Mouse (Mus musculus) bone marrow, adult 2 months (tissue): ENCODE results near the gene Cmtm8. TPM values are rescaled to one million over a fixed set of nuclear protein-coding genes. Genes with fewer than 3 reads are reported as not detected.

ENCODE experiments used
- H3K27ac ChIP-seq: fragments of 200-500 bp; 2 replicates; pipeline ENCODE4 v1.5.1; 2012; ENCODE audit warnings: low read depth, mild to moderate bottlenecking, control low read depth, inconsistent platforms, low read length; ENCODE audit not compliant: control insufficient read depth, poor library complexity, insufficient read depth
- H3K4me1 ChIP-seq: fragments of 200-500 bp; 2 replicates; pipeline ENCODE4 v1.6.1; 2011; ENCODE audit warnings: low read length; ENCODE audit not compliant: control insufficient read depth, insufficient read depth
- H3K4me3 ChIP-seq: fragments of 200-500 bp; replicated peaks from 2 replicates; pipeline ENCODE3; 2011; ENCODE audit warnings: mild to moderate bottlenecking, low read depth, low read length, control low read depth; ENCODE audit not compliant: control insufficient read depth
- CTCF ChIP-seq: fragments of 200-500 bp; IDR thresholded peaks from 2 replicates; pipeline ENCODE4 v1.5.1; 2011; ENCODE audit warnings: low read length, control low read depth; ENCODE audit not compliant: control insufficient read depth, insufficient read depth
- POLR2A ChIP-seq: fragments of 200-500 bp; IDR thresholded peaks from 2 replicates; pipeline ENCODE4 v1.6.1; 2011; ENCODE audit warnings: low read depth, mild to moderate bottlenecking, control low read depth, low read length, borderline replicate concordance; ENCODE audit not compliant: control insufficient read depth
- WGBS: fragments of 180-500 bp; shearing (Covaris S2); methylation state at CpG from one replicate; pipeline ENCODE4 v1.1.7; 2018; 5-methylcytosine and 5-hydroxymethylcytosine counted together
- polyA plus RNA-seq: library from polyadenylated mRNA; stranded (reverse); fragments of >200 nt; gene quantifications from 2 replicates; pipeline ENCODE4 v1.2.4, GENCODE M21; 2011; ENCODE audit warnings: low replicate concordance; ENCODE audit not compliant: missing spikeins, insufficient read depth, insufficient read length

Gene Cmtm8
- polyA plus RNA-seq, 1 experiment: not detected

DNA sequence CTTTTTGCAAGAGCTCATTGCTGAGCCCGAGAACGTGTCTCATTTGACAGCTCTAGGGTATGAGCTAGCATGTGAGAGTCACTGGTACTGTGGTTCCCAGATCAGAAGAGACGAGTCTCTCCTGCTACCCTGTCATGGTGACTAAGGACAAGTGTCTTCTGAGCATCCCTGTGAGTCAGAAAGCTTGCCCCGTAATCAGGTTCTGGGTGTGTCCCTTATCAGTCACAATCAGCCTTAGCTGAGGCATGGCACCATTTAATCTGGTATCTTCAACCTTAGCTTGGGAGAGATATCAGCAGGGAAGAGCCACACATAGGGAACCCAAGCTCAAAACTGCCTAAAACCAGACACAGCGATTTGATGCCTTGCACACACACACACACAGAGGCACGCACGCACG is 55.3 kb downstream of the Cmtm8 start:
- peaks cover 7% of the 10 kb centered on the region for H3K4me1 ChIP-seq
- 57% methylated on average over 8 of the region's 8 CpGs for WGBS
- TF ChIP-seq CTCF (no peak), POLR2A (no peak)

DNA sequence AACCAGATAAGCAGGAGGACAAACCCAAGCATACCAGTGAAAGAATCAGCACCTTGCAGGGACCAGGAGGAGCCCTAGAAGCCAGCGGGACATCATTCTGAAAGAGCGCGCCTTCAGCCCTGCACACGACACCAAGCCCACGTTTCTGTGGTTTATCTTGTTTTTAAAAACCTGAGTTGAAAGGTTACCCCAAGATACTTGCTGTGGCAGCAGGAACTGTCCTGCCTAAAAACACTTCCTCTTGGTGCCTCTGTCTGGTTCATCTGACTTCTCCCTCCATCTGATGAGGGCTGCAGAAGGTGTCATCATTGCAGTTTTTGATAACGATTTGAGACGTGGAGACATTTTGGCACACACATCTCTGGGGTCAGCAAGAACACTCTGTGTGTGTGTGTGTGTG is 56.2 kb downstream of the Cmtm8 start:
- Histone ChIP-seq H3K4me1 (peaks cover 7% of the 10 kb centered on the region), H3K27ac (peak overlapping the region; percentile 70), H3K4me3 (no peak overlapping the region)
- 7% methylated on average over 7 of the region's 7 CpGs for whole genome bisulfite sequencing
- TF ChIP-seq POLR2A: no peak
- TF ChIP-seq CTCF: no peak

More for the DNA sequence above, 55.3 kb downstream of the Cmtm8 start:
- no peak overlapping the region for H3K4me3 ChIP-seq
- H3K27ac ChIP-seq: no peak overlapping the region

DNA sequence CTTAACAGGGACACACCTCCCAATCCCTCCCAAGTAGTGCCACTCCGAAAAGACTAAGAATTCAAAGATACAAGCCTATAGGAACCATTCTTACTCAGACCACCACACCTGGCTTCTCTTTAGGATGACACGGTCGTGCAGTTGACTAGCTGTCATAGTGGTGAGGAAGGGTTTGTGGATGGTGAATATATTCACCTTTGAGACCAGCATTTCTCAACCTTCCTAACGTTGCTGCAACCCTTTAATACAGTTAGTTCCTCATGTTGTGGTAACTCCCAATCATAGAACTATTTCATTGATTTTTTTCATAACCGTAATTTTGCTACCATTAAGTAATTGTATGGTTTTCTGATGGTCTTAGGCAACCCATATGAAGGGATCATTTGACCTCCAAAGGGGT is 56.8 kb downstream of the Cmtm8 start:
- WGBS: 39% methylated on average over 5 of the region's 5 CpGs
- peak overlapping the region; percentile 46; the same call in 1 of the 2 replicates for H3K27ac ChIP-seq
- peaks cover 7% of the 10 kb centered on the region for H3K4me1 ChIP-seq
- TF ChIP-seq POLR2A: no peak
- TF ChIP-seq CTCF: no peak
- no peak overlapping the region for H3K4me3 ChIP-seq

DNA sequence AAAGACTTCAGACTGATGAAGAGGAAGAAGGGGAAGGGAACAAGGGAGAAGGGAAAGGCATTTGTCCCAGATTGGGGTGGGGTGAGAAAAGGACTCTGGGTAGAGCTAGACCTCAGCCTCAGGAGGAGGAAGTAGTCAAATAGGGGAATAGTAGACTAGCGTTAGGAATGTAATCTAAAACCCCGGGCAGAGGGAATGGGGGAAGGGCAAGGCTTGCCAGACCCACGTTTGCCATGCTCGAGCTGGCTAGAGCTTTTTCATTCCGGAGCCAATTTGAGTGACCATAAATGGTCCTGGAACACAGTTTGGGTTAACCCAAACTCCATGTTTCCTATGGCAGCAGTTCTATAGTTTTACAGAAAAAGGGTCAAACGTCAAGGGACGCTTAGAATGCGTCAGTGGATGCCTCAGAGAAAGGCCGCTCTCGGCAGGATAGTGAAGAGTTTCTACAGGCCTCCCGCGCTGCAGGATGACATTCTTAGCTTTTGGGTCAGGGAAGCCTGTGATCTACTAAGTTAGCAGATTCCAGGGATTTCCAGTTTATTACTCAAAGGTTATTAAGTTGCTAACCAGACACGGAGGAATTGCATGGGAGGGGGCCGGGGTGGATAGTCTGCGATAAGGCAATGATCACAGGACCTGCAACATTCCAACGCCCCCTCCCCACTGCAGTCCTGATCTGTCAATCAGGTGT is 58.4 kb downstream of the Cmtm8 start:
- Histone ChIP-seq H3K4me1 (peaks cover 7% of the 10 kb centered on the region), H3K27ac (no peak overlapping the region), H3K4me3 (no peak overlapping the region)
- TF ChIP-seq POLR2A: no peak
- no peak for TF ChIP-seq CTCF
- WGBS: 57% methylated on average over 16 of the region's 16 CpGs

DNA sequence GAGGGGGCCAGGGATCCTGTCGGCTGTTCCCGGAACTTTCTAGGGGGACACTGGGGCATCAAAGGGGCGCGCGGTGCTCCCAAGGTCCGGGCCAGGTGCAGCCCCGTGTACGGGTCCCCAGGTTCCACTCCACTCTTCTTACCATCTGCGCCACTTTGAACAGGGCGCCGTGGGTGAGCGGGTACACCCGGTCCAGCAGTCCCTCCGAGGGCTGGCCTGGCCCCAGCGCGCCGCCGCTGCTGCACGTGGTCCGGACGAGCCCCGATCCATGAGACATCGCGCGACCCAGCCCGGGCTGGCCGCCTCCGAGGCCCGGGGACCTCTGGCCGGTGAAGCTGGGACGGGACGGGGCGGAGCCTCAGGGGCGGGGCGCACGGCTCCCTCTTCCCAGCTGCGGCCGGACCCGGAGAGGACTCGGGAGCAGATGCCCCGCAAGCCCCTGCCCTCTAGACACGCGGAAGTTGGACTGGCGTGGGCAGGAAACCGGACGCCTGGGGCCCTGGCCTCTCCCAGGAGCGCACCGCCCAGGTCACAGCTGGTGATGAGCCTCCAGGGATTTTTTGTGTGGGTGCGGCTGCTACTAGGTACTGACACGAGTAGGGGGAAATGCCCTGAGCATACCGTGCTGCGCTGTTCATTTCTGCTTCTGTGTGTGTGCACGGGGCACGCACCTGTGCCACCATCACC is 62.3 kb downstream of the Cmtm8 start, which contains the start of gene Cmtm7:
Cmtm7 (minus strand) TSS at position 331 of the 687 bp plus-strand sequence.
- peak within 1 kb of the TSS; percentile 77 for H3K4me3 ChIP-seq
- TF ChIP-seq POLR2A (peak; percentile 60; the same call in 1 of the 2 replicates), CTCF (no peak)
- H3K4me1 ChIP-seq: peaks cover 5% of the 10 kb centered on the region; the same call in 1 of the 2 replicates
- H3K27ac ChIP-seq: peak within 1 kb of the TSS; percentile 99
- under 1% methylated on average over 54 of the region's 54 CpGs for WGBS

DNA sequence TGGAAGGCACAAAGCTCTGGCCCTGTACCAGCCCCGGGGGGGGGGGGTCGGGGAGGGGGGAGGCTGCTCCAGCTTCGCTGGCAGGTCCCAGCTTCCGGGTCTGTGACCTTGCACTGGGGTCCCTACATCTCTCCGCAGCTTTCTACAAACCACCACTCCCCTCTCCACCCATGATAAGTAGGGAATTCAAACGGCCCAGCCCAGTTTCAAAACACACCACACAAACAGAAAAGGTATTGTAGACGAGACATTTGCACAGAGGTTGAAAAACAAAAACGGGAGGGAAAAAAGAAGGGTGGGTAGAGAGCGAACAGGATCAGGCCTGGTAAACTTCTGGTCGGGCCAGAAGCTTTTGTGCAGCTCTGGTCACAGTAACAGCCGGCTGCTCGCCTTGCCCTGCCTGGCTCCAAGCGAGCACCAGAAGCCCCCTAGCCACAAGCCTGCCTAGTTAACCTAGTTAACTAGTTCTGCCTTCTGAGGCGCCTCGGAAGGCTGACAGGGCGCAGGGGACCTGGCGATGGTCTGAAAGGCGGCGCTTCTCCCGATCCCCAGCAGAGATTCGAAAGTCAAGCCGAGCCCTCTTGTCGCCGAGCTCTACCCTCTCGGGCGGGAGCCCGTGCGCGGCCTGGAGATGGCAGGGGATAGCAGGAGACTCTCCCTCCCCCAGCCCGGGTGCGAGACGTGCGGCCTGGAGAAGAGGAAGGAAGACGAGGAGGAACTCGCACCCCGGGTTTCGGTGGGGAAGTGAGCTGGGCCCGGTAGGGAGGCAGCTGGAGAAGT is 63.0 kb downstream of the Cmtm8 start:
- under 1% methylated on average over 38 of the region's 38 CpGs for WGBS
- TF ChIP-seq CTCF (no peak), POLR2A (no peak; the same call in 1 of the 2 replicates)
- H3K27ac ChIP-seq: peak overlapping the region; percentile 99
- peaks cover 9% of the 10 kb centered on the region for H3K4me1 ChIP-seq
- H3K4me3 ChIP-seq: peak overlapping the region; percentile 77

DNA sequence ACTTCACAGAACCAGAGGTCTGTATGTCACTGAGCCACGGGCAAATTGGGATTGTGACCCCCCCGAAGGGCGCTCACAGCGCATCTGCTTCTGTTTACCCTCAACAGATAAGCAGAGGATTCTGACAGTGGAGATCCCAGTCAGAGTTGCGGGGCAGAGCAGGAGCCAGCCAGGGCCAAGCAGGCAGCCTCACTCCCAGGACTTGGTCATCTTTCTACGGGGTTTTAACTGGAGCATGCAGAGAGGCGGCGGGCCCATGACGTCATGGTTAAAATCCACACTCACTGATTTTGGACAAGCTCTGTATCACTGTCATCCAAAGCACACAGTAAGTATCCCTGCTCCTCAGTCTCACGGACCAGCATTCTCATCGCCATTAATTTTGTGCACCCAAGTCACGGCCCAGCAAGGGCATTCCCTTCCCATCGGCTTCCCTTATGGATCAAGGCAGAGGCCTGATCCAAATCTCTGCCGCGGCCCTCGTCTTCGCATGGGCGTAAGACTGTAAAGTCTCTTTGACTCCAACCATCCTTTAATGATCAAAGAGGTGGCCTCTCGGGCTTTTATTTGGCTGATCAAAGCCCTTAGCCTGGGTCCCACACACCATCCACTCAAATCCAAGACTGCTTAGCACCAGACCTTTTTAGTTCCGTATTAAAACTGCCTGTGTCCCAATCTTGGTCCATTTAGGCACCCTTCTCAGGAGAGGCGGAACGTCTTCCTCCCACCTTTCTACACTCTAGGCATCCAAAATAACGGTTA is 63.8 kb downstream of the Cmtm8 start:
- 2% methylated on average over 23 of the region's 23 CpGs for WGBS
- Histone ChIP-seq H3K4me3 (peak overlapping the region; percentile 77), H3K27ac (peak overlapping the region; percentile 99), H3K4me1 (peaks cover 9% of the 10 kb centered on the region)
- TF ChIP-seq POLR2A (0 out of 2 replicates have a peak, but pooled peaks have one; percentile 28), CTCF (no peak)
